Mouse (Mus musculus) left cerebral cortex, adult 11 months (tissue): Measurements from ENCODE around the gene Tle3.

Source experiments
- DNase-seq: peaks from one replicate; pipeline ENCODE4 v3.0.0; 2022; ENCODE audit warnings: low spot score

The Tle3 gene

GRCm38 (mm10) chr9:61359741-61360140 lies 12.4 kb upstream of the Tle3 start:
- no peak for DNase-seq

GRCm38 (mm10) chr9:61360163-61360562 lies 12.0 kb upstream of the Tle3 start:
- DNase-seq = no peak

- no peak for DNase-seq
Observed at GRCm38 (mm10) chr9:61360727-61361631, 11.2 kb upstream of the Tle3 start.

- DNase-seq = no peak
Observed at GRCm38 (mm10) chr9:61363194-61363593, 9.0 kb upstream of the Tle3 start.

GRCm38 (mm10) chr9:61366108-61366507 lies 6.1 kb upstream of the Tle3 start:
- DNase-seq = no peak

GRCm38 (mm10) chr9:61367156-61367555 lies 5.0 kb upstream of the Tle3 start:
- no peak for DNase-seq

GRCm38 (mm10) chr9:61367857-61368566 lies 4.2 kb upstream of the Tle3 start:
- DNase-seq = no peak

- no peak for DNase-seq
Observed at GRCm38 (mm10) chr9:61368567-61369240, 3.5 kb upstream of the Tle3 start.

GRCm38 (mm10) chr9:61369316-61370273 lies 2.6 kb upstream of the Tle3 start:
- no peak for DNase-seq

GRCm38 (mm10) chr9:61370454-61370888 lies 1.7 kb upstream of the Tle3 start:
- DNase-seq = peak; percentile 98

GRCm38 (mm10) chr9:61370889-61371754 lies 1.0 kb upstream of the Tle3 start:
- DNase-seq = no peak

- DNase-seq = no peak
Observed at GRCm38 (mm10) chr9:61372510-61372975, 377 bp downstream of the Tle3 start.

GRCm38 (mm10) chr9:61372976-61373633 lies 939 bp downstream of the Tle3 start:
- no peak for DNase-seq

GRCm38 (mm10) chr9:61373634-61373941 lies 1.4 kb downstream of the Tle3 start:
- DNase-seq = no peak

- DNase-seq = no peak
Observed at GRCm38 (mm10) chr9:61373942-61374900, 2.1 kb downstream of the Tle3 start.

- DNase-seq = no peak
Observed at GRCm38 (mm10) chr9:61375002-61375401, 2.8 kb downstream of the Tle3 start.

GRCm38 (mm10) chr9:61375802-61376561 lies 3.8 kb downstream of the Tle3 start:
- DNase-seq = no peak

GRCm38 (mm10) chr9:61376650-61377049 lies 4.5 kb downstream of the Tle3 start:
- DNase-seq = no peak
